Mouse (Mus musculus): ENCODE data around the gene Slc18a3. TPM values are rescaled to one million over a fixed set of nuclear protein-coding genes. Genes with fewer than 3 reads are reported as not detected.

Gene Slc18a3
- not detected for polyA plus RNA-seq (2014; fragmentation: Illumina TruSeq; extraction: RNeasy Lipid Tissue Mini Kit (QIAGEN cat#74804); ENCODE audit: low read depth, low replicate concordance)

GRCm38 (mm10) chr14:32464601-32465505 is at the start of gene Slc18a3:
TSS of gene Slc18a3 (minus strand) at chr14:32464850.

GRCm38 (mm10) chr14:32513336-32514032 is 48.8 kb upstream of the Slc18a3 start, which contains the start of gene Ercc6:
TSS of gene Ercc6 (plus strand) at chr14:32513521.

GRCm38 (mm10) chr14:32465889-32466288 is 1.2 kb upstream of the Slc18a3 start, which contains the start of gene Chat:
TSS of gene Chat (minus strand) at chr14:32465989.

Other genes with a start within 250 kb of the Slc18a3 start
- gene Ogdhl, start 142.8 kb downstream of the Slc18a3 start, polyA plus RNA-seq (2014; fragmentation: Illumina TruSeq; extraction: RNeasy Lipid Tissue Mini Kit (QIAGEN cat#74804); ENCODE audit: low read depth, low replicate concordance) = 0.61 TPM
- gene 1700024G13Rik, start 76.5 kb downstream of the Slc18a3 start, polyA plus RNA-seq (2014; fragmentation: Illumina TruSeq; extraction: RNeasy Lipid Tissue Mini Kit (QIAGEN cat#74804); ENCODE audit: low read depth, low replicate concordance) = not detected
- gene Chat, start 1.1 kb upstream of the Slc18a3 start, polyA plus RNA-seq (2014; fragmentation: Illumina TruSeq; extraction: RNeasy Lipid Tissue Mini Kit (QIAGEN cat#74804); ENCODE audit: low read depth, low replicate concordance) = not detected
- 7.7 TPM for gene Ercc6, start 48.7 kb upstream of the Slc18a3 start, polyA plus RNA-seq (2014; fragmentation: Illumina TruSeq; extraction: RNeasy Lipid Tissue Mini Kit (QIAGEN cat#74804); ENCODE audit: low read depth, low replicate concordance)
- not detected for gene Prrxl1, start 134.6 kb upstream of the Slc18a3 start, polyA plus RNA-seq (2014; fragmentation: Illumina TruSeq; extraction: RNeasy Lipid Tissue Mini Kit (QIAGEN cat#74804); ENCODE audit: low read depth, low replicate concordance)
- not detected for gene 3425401B19Rik, start 220.4 kb upstream of the Slc18a3 start, polyA plus RNA-seq (2014; fragmentation: Illumina TruSeq; extraction: RNeasy Lipid Tissue Mini Kit (QIAGEN cat#74804); ENCODE audit: low read depth, low replicate concordance)